Comparison of ENCODE assay signal across 9 mouse cellular contexts in genomic region chr4:149453656-149454055, GRCm38 (mm10). TPM values are rescaled to one million over a fixed set of nuclear protein-coding genes. Genes with fewer than 3 reads are reported as not detected.
DNase-seq lines count a peak whose midpoint lies in the region; ATAC-seq and TF ChIP-seq lines count a peak whose summit lies in the region.
"Had no signal": no experiment of that assay in that cellular context is flagged by ENCODE, and none has a peak within 500 bp of the region (broad histone marks: within the 10 kb centered on the region; RNA-seq: fewer than 3 reads in every experiment).

No protein-coding gene starts in this region.

- peak; percentile 44 to 64 for DNase-seq in heart, postnatal 14 days
- no peak for DNase-seq in heart, embryonic 10.5 days (ENCODE audit: low spot score)
- no peak for DNase-seq in testis, postnatal 14 days (ENCODE audit: low spot score)
- peak; percentile 10 for DNase-seq in liver, embryonic 13.5 days
- DNase-seq in layer of hippocampus, postnatal 14 days (ENCODE audit: low spot score in 2 of 2), result no peak

- H3K4me1 ChIP-seq in heart, embryonic 10.5 days, result peaks cover 8% of the 10 kb centered on the region; the same call in 1 of the 2 replicates
- peaks cover 3% of the 10 kb centered on the region; the same call in 1 of the 2 replicates for H3K4me1 ChIP-seq in testis, adult 2 months (ENCODE audit: control insufficient read depth, insufficient read depth, low read length)
- peaks cover 5% of the 10 kb centered on the region; the same call in 1 of the 2 replicates for H3K4me1 ChIP-seq in bone marrow macrophage, adult 2 months (ENCODE audit: control insufficient read depth, insufficient read depth, low read length)
- no peaks in the 10 kb centered on the region for H3K4me1 ChIP-seq in liver, embryonic 13.5 days (replicated peaks)

- H3K27ac ChIP-seq in heart, embryonic 10.5 days, result no peak overlapping the region
- no peak overlapping the region for H3K27ac ChIP-seq in testis, adult 2 months (ENCODE audit: control insufficient read depth, insufficient read depth, low read depth, low read length)
- H3K27ac ChIP-seq in bone marrow macrophage, adult 2 months (ENCODE audit: insufficient read depth, low read depth, low read length), result no peak overlapping the region
- no peak overlapping the region for H3K27ac ChIP-seq in liver, embryonic 13.5 days
- H3K27ac ChIP-seq: macrophage had no signal

- no peak overlapping the region for H3K9ac ChIP-seq in liver, embryonic 13.5 days

- intact Hi-C loops in heart, postnatal 14 days (cut with DNase I), result loop anchor here (5.0 kb wide), 1 partner anchor 89 kb away; no protein-coding TSS in a partner anchor

- TF ChIP-seq POLR2A in testis, adult 2 months (IDR thresholded peaks at IDR 0.05; ENCODE audit: control insufficient read depth, low read depth, low read length), result no peak
- no peak for TF ChIP-seq POLR2A in bone marrow macrophage, adult 2 months (IDR thresholded peaks at IDR 0.05; ENCODE audit: borderline replicate concordance, low read depth, low read length)

- no peak for ATAC-seq in liver, embryonic 13.5 days (ENCODE audit: low read depth)
- no peak for ATAC-seq in erythroid progenitor cell, adult 5-6 weeks (replicated peaks; ENCODE audit: low FRiP score, poor library complexity, severe bottlenecking)

- H3K27me3 ChIP-seq in heart, embryonic 10.5 days (ENCODE audit: insufficient read depth, poor library complexity, severe bottlenecking), result no peaks in the 10 kb centered on the region
- no peaks in the 10 kb centered on the region for H3K27me3 ChIP-seq in testis, adult 2 months (ENCODE audit: control insufficient read depth, insufficient read depth, low read length)
- H3K27me3 ChIP-seq in liver, embryonic 13.5 days, result no peaks in the 10 kb centered on the region

- no peaks in the 10 kb centered on the region for H3K9me3 ChIP-seq in heart, embryonic 10.5 days
- H3K9me3 ChIP-seq in liver, embryonic 13.5 days (replicated peaks), result no peaks in the 10 kb centered on the region

- 80% methylated on average over 4 of the region's 4 CpGs for WGBS in heart, embryonic 10.5 days
- 59% methylated on average over 4 of the region's 4 CpGs for WGBS in liver, embryonic 13.5 days (ENCODE audit: insufficient replicate concordance)

- no peaks in the 10 kb centered on the region for H3K36me3 ChIP-seq in heart, embryonic 10.5 days
- no peaks in the 10 kb centered on the region for H3K36me3 ChIP-seq in testis, adult 2 months (ENCODE audit: control insufficient read depth, insufficient read depth, low read length)
- H3K36me3 ChIP-seq in liver, embryonic 13.5 days, result no peaks in the 10 kb centered on the region

- peak; percentile 61; the same call in 1 of the 2 replicates for TF ChIP-seq CTCF in testis, adult 2 months (IDR thresholded peaks at IDR 0.05; ENCODE audit: control insufficient read depth, insufficient read depth, insufficient replicate concordance, low read depth, low read length)
- peak; percentile 34; the same call in 1 of the 2 replicates for TF ChIP-seq CTCF in bone marrow macrophage, adult 2 months (IDR thresholded peaks at IDR 0.05; ENCODE audit: low read depth, low read length)

- H3K4me2 ChIP-seq in liver, embryonic 13.5 days, result no peak overlapping the region

- no peak overlapping the region for H3K4me3 ChIP-seq in heart, embryonic 10.5 days
- no peak overlapping the region for H3K4me3 ChIP-seq in testis, adult 2 months (ENCODE audit: control insufficient read depth, low read depth, low read length)
- H3K4me3 ChIP-seq in bone marrow macrophage, adult 2 months (ENCODE audit: insufficient read depth, low read length), result no peak overlapping the region
- no peak overlapping the region for H3K4me3 ChIP-seq in liver, embryonic 13.5 days (replicated peaks)

RNA-seq across cellular contexts. Expression of gene Rbp7, which starts 1.1 kb away (rescaled TPM):
- 10 to 100 TPM; 75.7 to 77.1 TPM for total RNA-seq in heart, postnatal 14 days (2021)
- 0.67 and 1.3 TPM in 2 replicates for polyA plus RNA-seq in heart, embryonic 10.5 days (2016; fragmentation: Nextera tagmentation; extraction: Ambion mirVana)
- polyA plus RNA-seq in testis, adult 2 months (2012; rRNA removed), result 0.33 and 0.34 TPM in 2 replicates
- not detected in 2 replicates for polyA plus RNA-seq in bone marrow macrophage, adult 2 months (2012; ENCODE audit: insufficient read depth, insufficient read length, missing spikeins)
- polyA plus RNA-seq in liver, embryonic 13.5 days (2015; fragmentation: Nextera tagmentation; extraction: Ambion mirVana), result not detected in 2 replicates
- total RNA-seq in erythroid progenitor cell, adult 5-6 weeks (2015; ENCODE audit: low replicate concordance), result not detected in 2 replicates
- total RNA-seq in erythroid progenitor cell, adult 5-6 weeks (2017; ENCODE audit: low replicate concordance), result not detected in 2 replicates
- total RNA-seq in layer of hippocampus, postnatal 14 days (2021), result not detected
- polyA plus RNA-seq: macrophage had no signal

RNA-seq across cellular contexts. Expression of gene Tmem274, which starts 23.5 kb away (rescaled TPM):
- total RNA-seq in heart, postnatal 14 days (2021), result not detected
- 0.30 and 0.49 TPM in 2 replicates for polyA plus RNA-seq in heart, embryonic 10.5 days (2016; fragmentation: Nextera tagmentation; extraction: Ambion mirVana)
- polyA plus RNA-seq in testis, adult 2 months (2012; rRNA removed), result 0.60 and 1.3 TPM in 2 replicates
- polyA plus RNA-seq in bone marrow macrophage, adult 2 months (2012; ENCODE audit: insufficient read depth, insufficient read length, missing spikeins), result not detected in 2 replicates
- 0.19 TPM in 1 of 2 replicates, not detected in the other for polyA plus RNA-seq in liver, embryonic 13.5 days (2015; fragmentation: Nextera tagmentation; extraction: Ambion mirVana)
- total RNA-seq in erythroid progenitor cell, adult 5-6 weeks (2015; ENCODE audit: low replicate concordance), result not detected in 2 replicates
- not detected in 2 replicates for total RNA-seq in erythroid progenitor cell, adult 5-6 weeks (2017; ENCODE audit: low replicate concordance)
- total RNA-seq in layer of hippocampus, postnatal 14 days (2021), result not detected
- polyA plus RNA-seq: macrophage had no signal

RNA-seq across cellular contexts. Expression of gene Ube4b, which starts 27.1 kb away (rescaled TPM):
- 10 to 100 TPM; 46.3 to 58.6 TPM for total RNA-seq in heart, postnatal 14 days (2021)
- 57.1 and 62.9 TPM in 2 replicates for polyA plus RNA-seq in heart, embryonic 10.5 days (2016; fragmentation: Nextera tagmentation; extraction: Ambion mirVana)
- 36.5 and 40.4 TPM in 2 replicates for polyA plus RNA-seq in testis, adult 2 months (2012; rRNA removed)
- 49.6 and 54.5 TPM in 2 replicates for polyA plus RNA-seq in bone marrow macrophage, adult 2 months (2012; ENCODE audit: insufficient read depth, insufficient read length, missing spikeins)
- polyA plus RNA-seq in liver, embryonic 13.5 days (2015; fragmentation: Nextera tagmentation; extraction: Ambion mirVana), result 11.9 and 14.2 TPM in 2 replicates
- 26.4 and 29.2 TPM in 2 replicates for total RNA-seq in erythroid progenitor cell, adult 5-6 weeks (2015; ENCODE audit: low replicate concordance)
- 17.5 and 21.9 TPM in 2 replicates for total RNA-seq in erythroid progenitor cell, adult 5-6 weeks (2017; ENCODE audit: low replicate concordance)
- total RNA-seq in layer of hippocampus, postnatal 14 days (2021), result 100 to 1,000 TPM; 107 to 110 TPM

RNA-seq across cellular contexts. Expression of gene Nmnat1, which starts 31.3 kb away (rescaled TPM):
- total RNA-seq in heart, postnatal 14 days (2021), result 10 to 100 TPM; 20.8 to 23.4 TPM
- 15.9 and 16.9 TPM in 2 replicates for polyA plus RNA-seq in heart, embryonic 10.5 days (2016; fragmentation: Nextera tagmentation; extraction: Ambion mirVana)
- polyA plus RNA-seq in testis, adult 2 months (2012; rRNA removed), result 29.0 and 30.2 TPM in 2 replicates
- polyA plus RNA-seq in bone marrow macrophage, adult 2 months (2012; ENCODE audit: insufficient read depth, insufficient read length, missing spikeins), result 4.7 and 8.1 TPM in 2 replicates
- polyA plus RNA-seq in liver, embryonic 13.5 days (2015; fragmentation: Nextera tagmentation; extraction: Ambion mirVana), result 6.5 and 6.7 TPM in 2 replicates
- 1.1 TPM in 1 of 2 replicates, not detected in the other for total RNA-seq in erythroid progenitor cell, adult 5-6 weeks (2015; ENCODE audit: low replicate concordance)
- total RNA-seq in erythroid progenitor cell, adult 5-6 weeks (2017; ENCODE audit: low replicate concordance), result 0.64 and 0.83 TPM in 2 replicates
- total RNA-seq in layer of hippocampus, postnatal 14 days (2021), result 1 to 10 TPM; 8.4 to 8.7 TPM

RNA-seq across cellular contexts. Expression of gene Lzic, which starts 31.4 kb away (rescaled TPM):
- 10 to 100 TPM; 55.4 to 55.8 TPM for total RNA-seq in heart, postnatal 14 days (2021)
- polyA plus RNA-seq in heart, embryonic 10.5 days (2016; fragmentation: Nextera tagmentation; extraction: Ambion mirVana), result 38.1 and 46.4 TPM in 2 replicates
- 17.8 and 20.9 TPM in 2 replicates for polyA plus RNA-seq in testis, adult 2 months (2012; rRNA removed)
- 12.2 and 14.0 TPM in 2 replicates for polyA plus RNA-seq in bone marrow macrophage, adult 2 months (2012; ENCODE audit: insufficient read depth, insufficient read length, missing spikeins)
- polyA plus RNA-seq in liver, embryonic 13.5 days (2015; fragmentation: Nextera tagmentation; extraction: Ambion mirVana), result 19.6 and 20.5 TPM in 2 replicates
- 4.7 and 6.7 TPM in 2 replicates for total RNA-seq in erythroid progenitor cell, adult 5-6 weeks (2015; ENCODE audit: low replicate concordance)
- total RNA-seq in erythroid progenitor cell, adult 5-6 weeks (2017; ENCODE audit: low replicate concordance), result 5.0 and 18.5 TPM in 2 replicates
- 10 to 100 TPM; 24.0 to 26.9 TPM for total RNA-seq in layer of hippocampus, postnatal 14 days (2021)

Comparison
In these comparisons a context has a peak if more than half of its experiments do, and no peak if none do; other contexts are left out.
1. DNase-seq: peak in heart, postnatal 14 days (2 of 2) and liver, embryonic 13.5 days (single experiment); none in heart, embryonic 10.5 days (single experiment), testis, postnatal 14 days (single experiment) and layer of hippocampus, postnatal 14 days (0 of 2).